Mouse (Mus musculus) lung, embryonic 14.5 days (tissue): ENCODE data around the gene Sprtn. TPM values are rescaled to one million over a fixed set of nuclear protein-coding genes. Genes with fewer than 3 reads are reported as not detected.

Source experiments
- ATAC-seq: fragments of 200-750 bp; cut with Nextera tagmentation; 2 replicates; pipeline ENCODE4 v1.8.0; 2017; ENCODE audit warnings: mild to moderate bottlenecking, moderate TSS enrichment, moderate library complexity; ENCODE audit not compliant: insufficient read depth
- DNase-seq: peaks from one replicate; pipeline ENCODE4 v3.0.0-alpha.2; 2015
- H3K27ac ChIP-seq: fragments of 300-500 bp; sonication (generic); 2 replicates; pipeline ENCODE4 v1.5.1; 2014; ENCODE audit warnings: low read depth, mild to moderate bottlenecking, moderate library complexity
- H3K27me3 ChIP-seq: fragments of 300-500 bp; sonication (generic); 2 replicates; pipeline ENCODE4 v1.6.1; 2014; ENCODE audit warnings: low read length, control low read depth; ENCODE audit not compliant: insufficient read depth
- H3K36me3 ChIP-seq: fragments of 300-500 bp; sonication (generic); 2 replicates; pipeline ENCODE4 v1.6.1; 2014; ENCODE audit warnings: control low read depth; ENCODE audit not compliant: insufficient read depth
- H3K4me1 ChIP-seq: fragments of 300-500 bp; sonication (generic); 2 replicates; pipeline ENCODE4 v1.6.1; 2014; ENCODE audit warnings: antibody characterized with exemption, control low read depth; ENCODE audit not compliant: insufficient read depth
- H3K4me2 ChIP-seq: fragments of 300-500 bp; sonication (generic); 2 replicates; pipeline ENCODE4 v1.6.1; 2014; ENCODE audit warnings: mild to moderate bottlenecking
- H3K4me3 ChIP-seq: fragments of 300-500 bp; sonication (generic); 2 replicates; pipeline ENCODE4 v1.5.1; 2014; ENCODE audit warnings: low read depth, low read length
- H3K9ac ChIP-seq: fragments of 300-500 bp; sonication (generic); 2 replicates; pipeline ENCODE4 v1.6.1; 2014
- H3K9me3 ChIP-seq: fragments of 300-500 bp; sonication (generic); 2 replicates; pipeline ENCODE4 v1.6.1; 2016; ENCODE audit warnings: low read depth, low read length, control low read depth
- CTCF ChIP-seq: IDR thresholded peaks from 2 replicates; pipeline ENCODE4 v1.5.1; 2016; ENCODE audit warnings: antibody characterized with exemption, low read depth
- WGBS: fragments of 180-500 bp; shearing (Covaris S2); extraction: QIAGEN DNeasy Blood & Tissue Kit; methylation state at CpG from one replicate; pipeline ENCODE4 v1.1.7; 2014; 5-methylcytosine and 5-hydroxymethylcytosine counted together
- polyA plus RNA-seq: library from polyadenylated mRNA; unstranded; fragments of >200 nt; fragmentation: Nextera tagmentation; extraction: Ambion mirVana; gene quantifications from 2 replicates; pipeline ENCODE4 v1.2.1, GENCODE M21; 2014

Gene Sprtn
- polyA plus RNA-seq, 1 experiment from 2014 or later = 10.1 TPM

DNA sequence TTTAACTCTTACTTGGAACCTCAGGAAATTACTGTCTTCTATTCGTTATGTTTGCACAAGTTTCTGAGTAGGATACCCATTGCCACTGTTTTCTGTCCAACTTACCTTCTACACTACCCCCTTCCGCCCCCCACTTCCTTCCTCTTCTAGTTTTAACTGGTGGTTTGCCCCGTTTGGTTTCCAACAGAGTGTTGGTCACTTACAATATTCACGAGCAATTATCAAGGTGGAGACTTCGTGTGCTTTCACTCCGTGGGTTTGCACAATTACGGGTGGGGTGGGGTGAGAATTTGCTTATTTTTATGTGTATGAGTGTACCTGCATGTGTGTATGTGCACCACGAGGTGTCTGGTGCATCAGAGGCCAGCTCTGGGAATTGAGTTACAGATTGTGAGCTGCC lies 34.0 kb upstream of the Sprtn start:
- Histone ChIP-seq H3K4me3 (peak overlapping the region; percentile 93), H3K4me1 (peaks cover 4% of the 10 kb centered on the region; the same call in 1 of the 2 replicates), H3K9me3 (no peaks in the 10 kb centered on the region), H3K9ac (peak overlapping the region; percentile 96), H3K36me3 (peaks cover 23% of the 10 kb centered on the region), H3K4me2 (peak overlapping the region; percentile 78), H3K27me3 (no peaks in the 10 kb centered on the region), H3K27ac (peak overlapping the region; percentile 95; the same call in 1 of the 2 replicates)
- WGBS = 9% methylated on average over 8 of the region's 8 CpGs
- DNase-seq (peak; percentile 6), ATAC-seq (no peak)
- 0 out of 2 replicates have a peak, but pooled peaks have one; percentile 5 for TF ChIP-seq CTCF

DNA sequence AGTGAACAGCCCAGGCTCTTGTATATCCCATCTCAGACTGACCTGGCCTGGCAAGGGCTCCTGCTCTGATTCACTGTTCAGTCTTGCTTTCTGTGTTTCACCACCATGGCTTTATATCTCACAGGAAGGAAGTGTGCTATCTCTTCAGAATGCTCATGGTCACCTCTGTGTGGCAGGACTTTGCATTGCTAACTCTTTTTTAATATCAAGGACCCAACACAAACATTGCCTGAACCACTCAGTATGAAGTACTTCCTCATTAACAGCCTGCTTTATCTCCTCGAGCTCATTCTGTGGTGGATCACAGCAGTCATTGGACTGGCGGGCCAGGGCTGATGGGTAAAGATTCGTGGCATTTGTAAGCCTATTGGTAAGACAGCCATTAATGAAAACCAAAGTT lies 31.0 kb upstream of the Sprtn start:
- TF ChIP-seq CTCF = no peak
- Histone ChIP-seq H3K27me3 (no peaks in the 10 kb centered on the region), H3K27ac (no peak overlapping the region), H3K4me2 (no peak overlapping the region), H3K36me3 (peaks cover 20% of the 10 kb centered on the region), H3K9me3 (no peaks in the 10 kb centered on the region), H3K9ac (no peak overlapping the region), H3K4me1 (peaks cover 4% of the 10 kb centered on the region; the same call in 1 of the 2 replicates), H3K4me3 (no peak overlapping the region)
- ATAC-seq (no peak), DNase-seq (no peak)
- 48% methylated on average over 3 of the region's 3 CpGs for WGBS

DNA sequence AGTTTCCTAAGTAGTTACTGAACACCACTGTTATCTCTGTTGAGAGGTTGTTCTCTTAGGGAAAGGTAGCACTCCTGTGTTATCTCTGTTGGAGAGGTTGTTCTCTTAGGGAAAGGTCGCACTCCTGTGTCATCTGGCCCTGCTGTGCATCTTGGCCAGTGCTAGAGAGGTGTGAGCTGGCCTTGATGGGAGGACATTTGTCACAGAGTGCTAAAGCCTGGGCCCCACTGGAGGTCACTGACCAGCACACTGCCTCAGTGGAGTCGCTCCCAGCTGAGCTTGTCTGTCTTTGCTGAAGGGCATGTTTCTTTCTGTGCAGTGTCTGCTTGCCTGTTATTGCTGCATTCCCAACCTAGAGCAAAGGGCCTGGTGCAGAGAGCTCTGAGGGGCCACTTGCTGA lies 30.6 kb upstream of the Sprtn start:
- no peak overlapping the region for H3K4me3 ChIP-seq
- no peak for ATAC-seq
- no peak overlapping the region for H3K27ac ChIP-seq

DNA sequence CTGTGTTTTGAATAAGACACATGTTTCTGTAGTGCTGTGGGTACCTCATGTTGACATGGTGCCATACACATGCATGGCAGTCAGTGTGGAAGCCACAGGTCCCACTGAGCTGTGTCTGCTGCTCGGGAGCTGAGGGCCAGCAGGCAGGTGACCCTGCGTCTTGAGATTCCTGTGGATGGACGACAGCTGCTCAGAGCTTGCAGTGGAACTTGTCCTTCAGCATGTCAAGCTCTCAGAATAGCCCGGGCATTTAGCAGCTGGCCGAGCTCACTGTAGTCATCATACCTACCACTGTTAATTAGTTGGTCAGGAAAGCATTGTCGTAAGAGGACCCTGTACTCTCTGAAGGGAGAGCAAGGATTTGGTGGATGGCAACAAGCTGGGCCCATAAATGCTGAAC lies 28.0 kb upstream of the Sprtn start:
- Histone ChIP-seq H3K4me1 (no peaks in the 10 kb centered on the region; the same call in 1 of the 2 replicates), H3K36me3 (peaks cover 49% of the 10 kb centered on the region), H3K27ac (no peak overlapping the region), H3K27me3 (no peaks in the 10 kb centered on the region), H3K4me3 (no peak overlapping the region), H3K9ac (no peak overlapping the region), H3K9me3 (no peaks in the 10 kb centered on the region), H3K4me2 (no peak overlapping the region)
- WGBS = 65% methylated on average over 6 of the region's 6 CpGs
- ATAC-seq (no peak), DNase-seq (no peak)
- TF ChIP-seq CTCF = no peak

More for the DNA sequence above, 30.6 kb upstream of the Sprtn start:
- H3K9me3 ChIP-seq = no peaks in the 10 kb centered on the region
- peaks cover 25% of the 10 kb centered on the region for H3K36me3 ChIP-seq
- no peaks in the 10 kb centered on the region for H3K27me3 ChIP-seq
- no peak overlapping the region for H3K4me2 ChIP-seq
- peaks cover 4% of the 10 kb centered on the region; the same call in 1 of the 2 replicates for H3K4me1 ChIP-seq
- WGBS = 58% methylated on average over 2 of the region's 2 CpGs
- TF ChIP-seq CTCF = no peak
- DNase-seq = no peak
- H3K9ac ChIP-seq = no peak overlapping the region

DNA sequence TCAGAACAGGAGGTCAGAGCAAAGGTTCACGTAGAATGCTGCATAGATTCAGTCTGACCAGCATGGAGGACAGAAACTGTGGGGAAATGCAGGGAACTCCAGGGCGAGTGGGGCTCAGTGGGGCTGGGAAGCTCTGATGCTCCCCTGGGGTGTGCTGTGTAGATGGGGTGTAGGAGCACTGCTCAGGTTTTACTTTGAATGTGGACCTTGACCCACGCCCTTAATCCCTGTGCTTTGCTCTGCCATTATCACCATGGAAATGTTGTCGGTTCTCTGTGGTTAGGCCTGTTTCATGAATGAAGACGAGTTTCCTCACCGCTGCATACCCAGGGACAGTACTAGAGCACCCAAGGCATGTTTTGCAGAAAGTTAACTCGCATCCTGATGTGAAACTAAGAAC lies 26.2 kb upstream of the Sprtn start:
- Histone ChIP-seq H3K27ac (no peak overlapping the region), H3K9me3 (no peaks in the 10 kb centered on the region), H3K4me2 (no peak overlapping the region), H3K36me3 (peaks cover 63% of the 10 kb centered on the region), H3K27me3 (no peaks in the 10 kb centered on the region), H3K9ac (no peak overlapping the region), H3K4me1 (no peaks in the 10 kb centered on the region), H3K4me3 (no peak overlapping the region)
- DNase-seq = no peak
- no peak for ATAC-seq
- WGBS = 87% methylated on average over 7 of the region's 7 CpGs
- no peak for TF ChIP-seq CTCF

DNA sequence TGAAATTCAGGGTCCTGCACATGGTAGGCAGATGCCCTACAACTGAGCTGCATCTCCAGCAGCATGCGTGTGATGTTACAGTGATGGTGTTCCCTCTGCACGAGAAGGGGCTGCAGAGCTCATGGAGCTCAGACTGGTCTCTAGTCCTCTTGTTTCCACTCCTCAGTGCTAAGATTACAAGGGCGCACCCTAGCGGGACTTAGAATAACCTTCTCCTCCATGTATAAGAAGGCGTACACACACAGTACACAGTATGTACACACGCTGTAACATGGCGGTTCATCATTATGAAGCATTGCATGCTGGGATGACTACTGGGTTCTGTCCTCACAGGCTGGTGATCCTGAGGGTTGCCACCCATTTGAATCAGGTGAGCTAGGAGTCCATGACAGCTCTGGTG lies 25.6 kb upstream of the Sprtn start:
- ATAC-seq = no peak
- WGBS = 91% methylated on average over 7 of the region's 7 CpGs

DNA sequence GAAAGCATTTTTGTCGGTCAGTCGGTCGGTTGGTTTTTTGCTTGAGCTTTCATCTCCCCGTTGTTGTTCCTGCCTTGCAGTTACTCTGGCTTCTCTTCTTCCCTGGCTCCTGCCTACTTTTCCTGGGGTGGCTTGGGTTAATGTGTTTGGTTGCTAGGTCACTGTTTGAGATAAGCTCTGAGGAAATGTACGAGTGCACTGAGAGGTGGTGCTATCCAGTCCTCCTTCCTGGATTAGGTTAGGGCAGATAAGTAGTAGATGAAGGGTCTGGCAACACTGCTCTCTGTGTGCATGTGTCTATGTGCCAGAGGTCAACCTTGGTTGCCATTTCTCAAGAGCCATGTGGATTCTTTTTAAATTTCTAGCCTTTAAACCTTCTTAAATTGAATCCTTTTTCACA lies 25.0 kb upstream of the Sprtn start:
- H3K4me1 ChIP-seq = no peaks in the 10 kb centered on the region
- no peaks in the 10 kb centered on the region for H3K9me3 ChIP-seq
- WGBS = 66% methylated on average over 5 of the region's 5 CpGs
- H3K4me3 ChIP-seq = no peak overlapping the region
- no peak for ATAC-seq
- H3K27me3 ChIP-seq = no peaks in the 10 kb centered on the region
- H3K36me3 ChIP-seq = peaks cover 75% of the 10 kb centered on the region
- H3K4me2 ChIP-seq = no peak overlapping the region
- TF ChIP-seq CTCF = no peak
- no peak for DNase-seq
- H3K27ac ChIP-seq = no peak overlapping the region
- H3K9ac ChIP-seq = no peak overlapping the region

More for the DNA sequence above, 25.6 kb upstream of the Sprtn start:
- Histone ChIP-seq H3K27ac (no peak overlapping the region), H3K9me3 (no peaks in the 10 kb centered on the region), H3K36me3 (peaks cover 69% of the 10 kb centered on the region), H3K27me3 (no peaks in the 10 kb centered on the region), H3K4me3 (no peak overlapping the region), H3K4me2 (no peak overlapping the region), H3K9ac (no peak overlapping the region), H3K4me1 (no peaks in the 10 kb centered on the region)
- no peak for TF ChIP-seq CTCF
- DNase-seq = no peak

DNA sequence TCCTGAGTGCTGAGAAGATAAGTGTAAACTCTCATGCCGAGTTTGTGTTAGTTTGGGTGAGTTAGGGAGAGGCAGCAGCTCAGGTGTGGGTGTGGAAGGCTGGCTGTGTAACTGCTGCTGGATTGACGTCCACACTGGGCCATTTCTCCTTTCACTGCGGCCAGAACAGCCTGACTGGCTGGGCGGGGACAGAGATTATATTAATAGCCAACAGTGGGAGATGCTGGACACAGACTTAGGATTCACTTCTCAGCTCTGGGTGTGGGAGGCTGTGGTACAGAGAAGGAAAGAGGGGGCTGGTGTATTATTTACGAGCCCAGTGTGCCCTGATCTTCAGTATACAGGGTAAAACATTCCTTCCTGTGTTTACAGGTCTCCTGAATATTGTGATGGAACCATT lies 19.5 kb upstream of the Sprtn start:
- Histone ChIP-seq H3K27ac (no peak overlapping the region), H3K4me1 (no peaks in the 10 kb centered on the region), H3K4me3 (no peak overlapping the region), H3K9me3 (no peaks in the 10 kb centered on the region), H3K4me2 (no peak overlapping the region), H3K9ac (no peak overlapping the region), H3K36me3 (peaks cover 91% of the 10 kb centered on the region), H3K27me3 (no peaks in the 10 kb centered on the region)
- no peak for DNase-seq
- TF ChIP-seq CTCF = no peak
- 80% methylated on average over 5 of the region's 5 CpGs for WGBS
- ATAC-seq = no peak
